Mouse (Mus musculus) midbrain, embryonic 10.5 days (tissue): ENCODE measurements around the gene Cfb. TPM values are rescaled to one million over a fixed set of nuclear protein-coding genes. Genes with fewer than 3 reads are reported as not detected.
"Not testable (repeated sequence)": the region's sequence is repeated elsewhere in the genome, so short reads cannot be mapped to it uniquely, and the experiment has no call there.

Experiments used
- DNase-seq: peaks from one replicate; pipeline ENCODE4 v3.0.0-alpha.2; 2017; ENCODE audit warnings: low spot score
- H3K27ac ChIP-seq: fragments of 300-500 bp; sonication (generic); replicated peaks from 2 replicates; pipeline ENCODE4 v1.5.1; 2016; ENCODE audit warnings: mild to moderate bottlenecking
- H3K27me3 ChIP-seq: fragments of 300-500 bp; sonication (generic); 2 replicates; pipeline ENCODE4 v1.6.1; 2016; ENCODE audit warnings: low read depth, mild to moderate bottlenecking; ENCODE audit not compliant: poor library complexity, severe bottlenecking
- H3K36me3 ChIP-seq: fragments of 300-500 bp; sonication (generic); 2 replicates; pipeline ENCODE4 v1.6.1; 2016; ENCODE audit warnings: mild to moderate bottlenecking, moderate library complexity
- H3K4me1 ChIP-seq: fragments of 300-500 bp; sonication (generic); 2 replicates; pipeline ENCODE4 v1.6.1; 2016
- H3K4me3 ChIP-seq: fragments of 300-500 bp; sonication (generic); 2 replicates; pipeline ENCODE4 v1.5.1; 2016; ENCODE audit warnings: mild to moderate bottlenecking, moderate library complexity
- H3K9me3 ChIP-seq: fragments of 300-500 bp; sonication (generic); replicated peaks from 2 replicates; pipeline ENCODE4 v1.6.1; 2016; ENCODE audit warnings: mild to moderate bottlenecking
- whole genome bisulfite sequencing: fragments of 180-500 bp; shearing (Covaris S2); methylation state at CpG from one replicate; pipeline ENCODE4 v1.1.7; 2016; 5-methylcytosine and 5-hydroxymethylcytosine counted together
- polyA plus RNA-seq: library from polyadenylated mRNA; unstranded; fragments of >200 nt; fragmentation: Nextera tagmentation; extraction: Ambion mirVana; gene quantifications from 2 replicates; pipeline ENCODE4 v1.2.1, GENCODE M21; 2016

The Cfb gene
- polyA plus RNA-seq, 1 experiment from 2014 or later, result 1.8 TPM

DNA sequence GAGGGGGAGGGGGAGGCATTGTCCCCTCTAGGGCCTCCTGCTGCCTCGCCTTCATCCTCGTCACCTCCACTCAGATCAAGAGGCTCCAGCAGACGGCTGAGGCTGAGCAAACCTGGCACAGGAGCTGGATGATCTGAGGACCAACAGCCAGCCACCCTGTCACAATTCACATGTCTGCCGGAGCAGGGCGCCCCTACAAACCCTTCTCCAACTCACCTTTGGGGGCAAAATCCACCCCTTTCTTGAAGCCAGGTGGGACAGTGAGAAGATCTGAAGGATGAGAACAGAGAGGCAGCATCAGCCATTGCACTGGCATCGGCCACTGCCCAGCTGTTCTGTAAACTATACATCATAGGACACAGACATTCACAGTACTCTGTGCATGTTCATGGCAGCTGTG, 15.1 kb downstream of the Cfb start:
- peaks cover 64% of the 10 kb centered on the region for H3K36me3 ChIP-seq
- DNase-seq, result no peak
- no peak overlapping the region for H3K27ac ChIP-seq
- no peak overlapping the region for H3K4me3 ChIP-seq
- H3K27me3 ChIP-seq, result no peaks in the 10 kb centered on the region
- no peaks in the 10 kb centered on the region for H3K9me3 ChIP-seq
- peaks cover 28% of the 10 kb centered on the region for H3K4me1 ChIP-seq
- WGBS, result 88% methylated on average over 6 of the region's 6 CpGs

DNA sequence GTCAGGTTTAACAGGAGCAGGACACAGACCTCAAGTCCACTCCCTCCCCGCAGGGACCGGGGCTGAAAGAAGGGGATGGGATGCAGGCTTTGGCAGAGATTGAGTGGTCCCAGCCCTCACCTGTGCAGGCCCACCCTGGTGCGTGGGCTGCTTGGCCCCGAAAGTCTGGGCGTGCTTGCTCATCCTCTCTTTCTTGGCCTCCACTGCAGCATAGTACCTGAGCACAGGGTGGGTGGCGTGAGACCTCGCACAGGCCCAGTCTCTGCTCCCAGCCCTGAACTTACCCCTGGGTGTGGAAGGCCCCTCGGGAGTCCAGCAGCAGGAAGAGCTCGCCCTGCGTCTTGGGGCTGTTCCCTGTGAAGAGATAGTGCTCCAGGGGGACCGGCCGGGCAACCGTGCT, 17.4 kb downstream of the Cfb start:
- no peak overlapping the region for H3K27ac ChIP-seq
- no peaks in the 10 kb centered on the region for H3K9me3 ChIP-seq
- no peak for DNase-seq
- 94% methylated on average over 13 of the region's 13 CpGs for WGBS
- peaks cover 84% of the 10 kb centered on the region for H3K36me3 ChIP-seq
- no peaks in the 10 kb centered on the region for H3K27me3 ChIP-seq
- peaks cover 8% of the 10 kb centered on the region for H3K4me1 ChIP-seq
- H3K4me3 ChIP-seq, result no peak overlapping the region

DNA sequence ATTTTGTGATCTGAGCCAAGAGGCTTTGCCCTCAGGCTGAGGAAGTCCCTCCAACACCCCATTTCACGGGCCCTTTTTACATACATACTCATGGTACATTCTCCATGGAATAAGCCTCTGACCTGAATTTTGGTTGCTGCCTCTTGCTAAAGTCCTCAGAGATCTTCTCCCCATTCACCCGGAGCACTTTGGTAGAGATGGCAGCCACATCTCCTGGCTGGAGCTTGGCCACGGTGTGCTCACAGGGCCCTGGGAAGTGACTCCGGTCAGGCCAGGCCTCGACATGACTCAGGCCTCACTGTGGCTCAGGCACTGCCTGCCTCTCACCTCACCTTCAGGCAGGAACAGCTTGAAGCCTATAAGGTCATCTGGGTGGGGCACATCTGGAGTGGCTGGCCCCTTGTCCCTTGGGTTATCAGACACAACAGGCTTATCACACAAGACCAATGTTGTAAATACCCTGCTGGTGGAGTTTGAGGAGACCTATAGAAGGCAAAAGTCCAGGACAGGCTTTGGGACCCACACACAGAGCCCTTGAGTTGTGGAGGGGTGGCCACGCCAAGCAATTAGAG, 21.5 kb downstream of the Cfb start:
- H3K27me3 ChIP-seq, result no peaks in the 10 kb centered on the region
- peaks cover 82% of the 10 kb centered on the region for H3K36me3 ChIP-seq
- no peak overlapping the region for H3K4me3 ChIP-seq
- no peak for DNase-seq
- H3K4me1 ChIP-seq, result peaks cover 29% of the 10 kb centered on the region
- H3K9me3 ChIP-seq, result no peaks in the 10 kb centered on the region
- 82% methylated on average over 6 of the region's 6 CpGs for WGBS
- no peak overlapping the region for H3K27ac ChIP-seq

DNA sequence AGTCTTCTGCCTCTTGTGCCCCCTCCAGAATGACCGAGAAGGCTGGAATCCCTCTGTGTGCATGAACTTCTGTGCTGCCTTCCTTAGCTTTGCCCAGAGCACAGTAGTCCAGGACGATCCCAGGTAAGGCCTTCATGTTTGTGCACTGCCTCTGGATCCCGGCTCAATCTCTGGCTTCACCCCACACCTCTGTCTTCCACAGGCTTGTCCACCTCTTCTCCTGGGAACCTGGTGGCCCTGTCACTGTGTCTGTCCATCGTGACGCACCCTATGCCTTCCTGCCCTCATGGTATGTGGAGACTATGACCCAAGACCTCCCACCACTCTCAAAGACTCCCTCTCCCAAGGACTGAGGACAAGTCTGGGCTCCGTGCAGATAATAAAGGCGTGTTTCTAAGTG, 23.5 kb downstream of the Cfb start:
- peaks cover 34% of the 10 kb centered on the region for H3K4me1 ChIP-seq
- H3K36me3 ChIP-seq, result peaks cover 70% of the 10 kb centered on the region
- 90% methylated on average over 7 of the region's 7 CpGs for WGBS
- H3K27ac ChIP-seq, result no peak overlapping the region
- H3K27me3 ChIP-seq, result no peaks in the 10 kb centered on the region
- DNase-seq, result no peak
- peak overlapping the region; percentile 84 for H3K4me3 ChIP-seq
- no peaks in the 10 kb centered on the region for H3K9me3 ChIP-seq

- peaks cover 34% of the 10 kb centered on the region for H3K4me1 ChIP-seq
- peaks cover 70% of the 10 kb centered on the region for H3K36me3 ChIP-seq
- no peaks in the 10 kb centered on the region for H3K27me3 ChIP-seq
- 42% methylated on average over 43 of the region's 43 CpGs for WGBS
- DNase-seq, result peak; percentile 20
- H3K9me3 ChIP-seq, result no peaks in the 10 kb centered on the region
- peak overlapping the region; percentile 84 for H3K27ac ChIP-seq
- H3K4me3 ChIP-seq, result peak overlapping the region; percentile 84
Measured at GRCm38 (mm10) chr17:34837464-34838324, 24.6 kb downstream of the Cfb start.

GRCm38 (mm10) chr17:34836856-34837221, 25.5 kb downstream of the Cfb start, which contains the start of the genes Stk19 and Dxo:
Gene Stk19 (minus strand): TSS chr17:34836945.
Gene Dxo (plus strand): TSS chr17:34837019.
- DNase-seq, result peak; percentile 98
- Histone ChIP-seq H3K4me1 (peaks cover 34% of the 10 kb centered on the region), H3K36me3 (peaks cover 70% of the 10 kb centered on the region), H3K9me3 (no peaks in the 10 kb centered on the region), H3K27ac (peak within 1 kb of the TSS; percentile 84), H3K27me3 (no peaks in the 10 kb centered on the region), H3K4me3 (peak within 1 kb of the TSS; percentile 84)
- under 1% methylated on average over 40 of the region's 40 CpGs for WGBS

GRCm38 (mm10) chr17:34836155-34836855, 26.0 kb downstream of the Cfb start:
- 4% methylated on average over 48 of the region's 48 CpGs for WGBS
- Histone ChIP-seq H3K27ac (peak overlapping the region; percentile 84), H3K4me3 (peak overlapping the region; percentile 84), H3K4me1 (peaks cover 34% of the 10 kb centered on the region), H3K9me3 (no peaks in the 10 kb centered on the region), H3K36me3 (peaks cover 69% of the 10 kb centered on the region), H3K27me3 (no peaks in the 10 kb centered on the region)
- DNase-seq, result no peak

DNA sequence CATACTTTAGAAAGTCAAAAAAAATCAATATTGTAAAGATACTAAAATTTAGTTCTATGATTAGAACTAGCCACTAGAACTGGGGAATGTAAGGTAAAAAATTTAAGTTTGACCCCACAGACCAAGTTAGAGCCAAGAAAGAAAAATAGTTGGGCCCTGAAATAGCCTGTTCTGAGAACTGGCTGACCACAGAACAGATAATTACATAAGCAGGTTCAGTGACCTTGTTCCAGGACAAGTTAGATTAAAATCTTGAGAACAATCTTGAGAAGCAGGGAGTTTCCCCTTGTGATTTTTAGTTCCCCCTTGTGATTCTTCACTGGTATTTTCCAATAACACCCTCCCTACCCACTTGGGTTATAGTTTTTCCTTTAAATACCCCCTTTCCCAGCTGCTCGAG, 31.5 kb downstream of the Cfb start:
- H3K9me3 ChIP-seq, result peaks cover 12% of the 10 kb centered on the region
- peaks cover 88% of the 10 kb centered on the region for H3K36me3 ChIP-seq
- H3K4me1 ChIP-seq, H3K27me3 ChIP-seq, DNase-seq, H3K27ac ChIP-seq, H3K4me3 ChIP-seq: not testable (repeated sequence)
- WGBS, result 90% methylated on average over 1 of the region's 1 CpGs

DNA sequence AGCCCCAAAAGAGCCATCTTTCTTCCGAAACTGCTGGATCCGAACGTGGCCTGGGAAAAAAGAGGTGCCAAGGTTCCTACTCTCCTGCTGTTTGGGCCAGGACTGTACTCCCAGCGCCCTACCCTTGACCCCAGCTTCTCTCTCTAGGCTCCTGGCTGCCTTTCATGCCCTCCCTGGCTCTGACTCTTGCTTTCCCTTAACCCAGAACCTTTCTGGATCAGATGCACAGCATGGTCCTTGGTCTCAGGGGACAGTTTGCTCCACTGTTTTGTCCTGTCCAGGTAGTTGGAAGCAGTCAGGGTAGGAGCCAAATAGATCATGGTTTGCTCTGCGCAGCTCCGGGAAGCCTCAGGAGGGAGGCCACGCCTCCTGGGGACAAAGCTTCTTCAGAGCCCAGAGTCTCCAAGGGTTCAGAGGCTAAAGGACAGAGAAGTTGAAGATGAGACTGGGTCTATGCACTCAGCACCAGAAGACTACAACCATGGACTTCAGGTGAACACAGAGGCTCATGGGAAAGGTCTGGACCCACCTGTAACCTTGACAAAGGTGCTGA, 47.4 kb downstream of the Cfb start:
- WGBS, result 72% methylated on average over 7 of the region's 7 CpGs
- Histone ChIP-seq H3K4me3 (no peak overlapping the region), H3K9me3 (no peaks in the 10 kb centered on the region), H3K4me1 (no peaks in the 10 kb centered on the region), H3K27ac (no peak overlapping the region), H3K36me3 (no peaks in the 10 kb centered on the region), H3K27me3 (no peaks in the 10 kb centered on the region)
- no peak for DNase-seq

- H3K4me3 ChIP-seq, DNase-seq, H3K27me3 ChIP-seq, H3K27ac ChIP-seq, H3K9me3 ChIP-seq, H3K4me1 ChIP-seq, H3K36me3 ChIP-seq: not testable (repeated sequence)
- 62% methylated on average over 12 of the region's 12 CpGs for WGBS
Measured at GRCm38 (mm10) chr17:34813747-34814146, 48.6 kb downstream of the Cfb start.

DNA sequence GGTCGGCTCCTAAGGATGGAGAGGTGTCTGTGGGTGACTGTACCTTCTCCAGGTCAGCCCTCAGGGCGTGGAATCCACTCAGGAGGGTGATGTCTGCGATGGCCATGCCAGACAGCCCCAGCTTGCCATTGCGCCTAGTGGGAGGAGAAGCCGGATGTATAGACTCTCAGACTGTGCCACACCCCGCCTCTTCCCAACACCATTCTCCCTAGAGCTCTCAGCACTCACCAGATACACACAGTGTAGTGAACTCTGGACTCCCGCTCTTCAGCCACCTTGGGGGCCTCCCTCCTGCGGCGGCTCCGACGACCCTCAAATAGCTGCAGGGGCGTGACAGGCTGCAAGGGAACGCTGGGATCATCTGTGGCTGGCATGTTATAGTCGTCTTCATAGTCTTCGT, 51.0 kb downstream of the Cfb start:
- no peaks in the 10 kb centered on the region for H3K9me3 ChIP-seq
- H3K4me1 ChIP-seq, result no peaks in the 10 kb centered on the region
- H3K27me3 ChIP-seq, result no peaks in the 10 kb centered on the region
- no peak overlapping the region for H3K27ac ChIP-seq
- H3K36me3 ChIP-seq, result no peaks in the 10 kb centered on the region
- 77% methylated on average over 15 of the region's 15 CpGs for WGBS
- H3K4me3 ChIP-seq, result no peak overlapping the region
- no peak for DNase-seq

DNA sequence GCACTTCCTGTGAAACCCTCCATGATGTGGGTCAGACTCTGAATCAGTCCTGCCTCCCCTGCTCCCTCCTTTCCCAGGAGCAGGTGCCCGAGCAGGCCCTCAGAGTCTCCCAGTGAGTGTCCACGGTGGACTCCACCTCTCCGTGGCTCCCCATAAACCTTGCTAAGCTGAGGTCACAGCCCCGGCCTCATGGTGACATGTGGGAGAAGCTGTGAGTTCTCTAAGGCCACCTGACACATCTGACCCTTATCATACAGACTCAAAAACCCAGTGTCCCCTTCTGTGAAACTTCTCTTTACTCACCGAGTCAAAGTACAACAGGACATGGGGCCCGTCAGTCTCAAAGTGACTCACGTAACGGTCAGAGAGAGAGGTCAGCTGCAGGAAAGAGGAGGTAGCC, 51.5 kb downstream of the Cfb start:
- 88% methylated on average over 8 of the region's 8 CpGs for WGBS
- not testable (repeated sequence) for DNase-seq, H3K9me3 ChIP-seq, H3K4me3 ChIP-seq, H3K27ac ChIP-seq, H3K27me3 ChIP-seq, H3K36me3 ChIP-seq, H3K4me1 ChIP-seq

- H3K9me3 ChIP-seq, H3K4me3 ChIP-seq, H3K27ac ChIP-seq, H3K36me3 ChIP-seq, H3K27me3 ChIP-seq, H3K4me1 ChIP-seq, DNase-seq: not testable (repeated sequence)
- 95% methylated on average over 5 of the region's 5 CpGs for whole genome bisulfite sequencing
Measured at GRCm38 (mm10) chr17:34810411-34810810, 51.9 kb downstream of the Cfb start.
